Mouse (Mus musculus): Measurements from ENCODE around the gene Gpr153.

DNA sequence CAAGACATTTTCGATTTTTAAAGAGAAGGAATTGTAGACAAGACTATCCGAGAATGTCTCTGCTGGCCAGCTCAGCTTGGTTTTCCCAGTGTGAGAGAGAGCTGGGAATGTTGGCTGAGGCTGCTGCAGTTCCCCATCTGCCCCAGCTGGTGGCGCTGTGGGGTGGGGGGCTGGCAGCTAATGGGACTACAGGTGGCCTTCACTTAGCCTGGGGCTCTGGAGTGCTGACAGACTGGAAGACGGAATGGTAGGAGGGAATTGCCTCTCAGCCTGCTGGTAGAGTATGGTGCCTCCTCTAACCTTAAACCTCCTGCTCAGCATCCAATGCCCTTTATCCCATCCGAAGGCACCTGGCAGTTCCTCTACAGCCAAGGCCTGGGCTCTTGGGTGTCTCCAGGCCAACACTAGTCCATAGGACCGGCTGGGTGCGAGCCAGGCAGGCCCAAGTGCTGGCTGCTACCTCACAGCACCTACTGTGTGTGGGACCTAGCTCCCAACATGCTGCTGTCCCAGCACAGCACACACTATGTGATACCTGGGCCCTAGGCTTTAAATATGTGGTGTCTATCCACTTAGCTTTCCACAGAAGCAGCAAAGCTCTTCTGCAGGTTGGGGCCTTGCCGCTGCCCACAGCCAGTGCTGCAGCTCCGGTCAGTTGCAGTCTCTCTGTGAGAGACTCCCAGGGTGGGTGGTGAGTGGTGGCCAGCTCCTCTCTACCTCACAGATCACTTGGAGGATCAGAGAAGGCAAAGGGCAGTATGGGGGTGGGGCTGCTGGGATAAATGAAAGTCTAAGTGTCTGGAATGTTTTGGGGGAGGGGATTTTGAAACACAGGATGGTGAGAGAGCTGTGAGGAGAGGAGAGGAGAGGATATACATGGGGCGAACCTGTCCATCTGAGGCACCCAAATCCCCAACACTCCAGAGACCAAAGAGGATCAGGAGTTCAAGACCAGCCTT is 2.6 kb downstream of the Gpr153 start:
- TF ChIP-seq CTCF (IDR thresholded peaks at IDR 0.05; ENCODE audit: low read depth) (peak; percentile 69), EP300 (IDR thresholded peaks at IDR 0.05; ENCODE audit: low read depth) (no peak)
